Mouse (Mus musculus) B cell, adult 62 days (primary cell): ENCODE data around the gene Zfp426. TPM values are rescaled to one million over a fixed set of nuclear protein-coding genes. Genes with fewer than 3 reads are reported as not detected.

ENCODE experiments used
- total RNA-seq: library from RNA; stranded (reverse); gene quantifications from 4 replicates; pipeline ENCODE4 v1.2.4, GENCODE M21; 2023

Zfp426 gene
- 16.1 to 20.3 TPM (median 17.9 TPM) in 4 replicates for total RNA-seq

GRCm38 (mm10) chr9:20492527-20493233, at the start of gene Zfp426:
Gene Zfp426 (minus strand): TSS chr9:20492746.

GRCm38 (mm10) chr9:20521306-20521957, 28.9 kb upstream of the Zfp426 start, which contains the start of gene Zfp266:
Gene Zfp266 (minus strand): TSS chr9:20521417.

GRCm38 (mm10) chr9:20459377-20460317, 32.9 kb downstream of the Zfp426 start, which contains the start of gene Zfp26:
Gene Zfp26 (minus strand): TSS chr9:20460162.

Other genes with a start within 250 kb of the Zfp426 start
- gene Olfr39, start 210.4 kb downstream of the Zfp426 start, total RNA-seq = not detected in 4 replicates
- gene Olfr873, start 194.2 kb downstream of the Zfp426 start, total RNA-seq = not detected in 4 replicates
- not detected in 4 replicates for gene Olfr18, start 156.7 kb downstream of the Zfp426 start, total RNA-seq
- gene Zfp560, start 107.6 kb downstream of the Zfp426 start, total RNA-seq = 7.0 to 9.7 TPM (median 8.4 TPM) in 4 replicates
- gene Zfp26, start 32.6 kb downstream of the Zfp426 start, total RNA-seq = 38.5 to 46.5 TPM (median 44.3 TPM) in 4 replicates
- gene Zfp266, start 28.7 kb upstream of the Zfp426 start, total RNA-seq = 29.1 to 32.0 TPM (median 30.4 TPM) in 4 replicates
- gene Zfp846, start 88.5 kb upstream of the Zfp426 start, total RNA-seq = 5.8 to 12.1 TPM (median 9.4 TPM) in 4 replicates
- gene Ubl5, start 150.1 kb upstream of the Zfp426 start, total RNA-seq = 353 to 420 TPM (median 370 TPM) in 4 replicates
- 73.5 to 85.4 TPM (median 77.5 TPM) in 4 replicates for gene Fbxl12, start 152.0 kb upstream of the Zfp426 start, total RNA-seq
- 15.6 to 17.9 TPM (median 17.0 TPM) in 4 replicates for gene Pin1, start 159.3 kb upstream of the Zfp426 start, total RNA-seq